Mouse (Mus musculus) stomach, embryonic 15.5 days (tissue): ENCODE results near the gene B4galnt1. TPM values are rescaled to one million over a fixed set of nuclear protein-coding genes. Genes with fewer than 3 reads are reported as not detected.
A peak's percentile ranks its signal among the peaks of the same experiment; 100 is the strongest.
"Not testable (repeated sequence)": the region's sequence is repeated elsewhere in the genome, so short reads cannot be mapped to it uniquely, and the experiment has no call there.

Source experiments
- ATAC-seq: fragments of 200-750 bp; cut with Nextera tagmentation; 2 replicates; pipeline ENCODE4 v1.8.0; 2017; ENCODE audit warnings: low read depth, moderate number of reproducible peaks, moderate TSS enrichment; ENCODE audit not compliant: insufficient read depth, low FRiP score
- H3K27ac ChIP-seq: fragments of 300-500 bp; sonication (generic); 2 replicates; pipeline ENCODE4 v1.5.1; 2015; ENCODE audit warnings: mild to moderate bottlenecking, inconsistent platforms
- H3K27me3 ChIP-seq: fragments of 300-500 bp; sonication (generic); replicated peaks from 2 replicates; pipeline ENCODE4 v1.6.1; 2015; ENCODE audit warnings: inconsistent platforms
- H3K36me3 ChIP-seq: fragments of 300-500 bp; sonication (generic); 2 replicates; pipeline ENCODE4 v1.6.1; 2015; ENCODE audit warnings: inconsistent platforms
- H3K4me1 ChIP-seq: fragments of 300-500 bp; sonication (generic); 2 replicates; pipeline ENCODE4 v1.6.1; 2015; ENCODE audit warnings: inconsistent platforms
- H3K4me2 ChIP-seq: fragments of 300-500 bp; sonication (generic); 2 replicates; pipeline ENCODE4 v1.6.1; 2015; ENCODE audit warnings: mild to moderate bottlenecking, inconsistent platforms
- H3K4me3 ChIP-seq: fragments of 300-500 bp; sonication (generic); replicated peaks from 2 replicates; pipeline ENCODE4 v1.5.1; 2015; ENCODE audit warnings: inconsistent platforms
- H3K9ac ChIP-seq: fragments of 300-500 bp; sonication (generic); 2 replicates; pipeline ENCODE4 v1.6.1; 2015; ENCODE audit warnings: inconsistent platforms
- H3K9me3 ChIP-seq: fragments of 300-500 bp; sonication (generic); 2 replicates; pipeline ENCODE4 v1.6.1; 2016; ENCODE audit warnings: inconsistent platforms
- WGBS: fragments of 180-500 bp; shearing (Covaris S2); methylation state at CpG from one replicate; pipeline ENCODE4 v1.1.7; 2015; 5-methylcytosine and 5-hydroxymethylcytosine counted together
- polyA plus RNA-seq: library from polyadenylated mRNA; unstranded; fragments of >200 nt; fragmentation: Nextera tagmentation; extraction: Ambion mirVana; gene quantifications from 2 replicates; pipeline ENCODE4 v1.2.1, GENCODE M21; 2015

B4galnt1 gene
- polyA plus RNA-seq, 1 experiment from 2014 or later: 29.4 TPM

DNA sequence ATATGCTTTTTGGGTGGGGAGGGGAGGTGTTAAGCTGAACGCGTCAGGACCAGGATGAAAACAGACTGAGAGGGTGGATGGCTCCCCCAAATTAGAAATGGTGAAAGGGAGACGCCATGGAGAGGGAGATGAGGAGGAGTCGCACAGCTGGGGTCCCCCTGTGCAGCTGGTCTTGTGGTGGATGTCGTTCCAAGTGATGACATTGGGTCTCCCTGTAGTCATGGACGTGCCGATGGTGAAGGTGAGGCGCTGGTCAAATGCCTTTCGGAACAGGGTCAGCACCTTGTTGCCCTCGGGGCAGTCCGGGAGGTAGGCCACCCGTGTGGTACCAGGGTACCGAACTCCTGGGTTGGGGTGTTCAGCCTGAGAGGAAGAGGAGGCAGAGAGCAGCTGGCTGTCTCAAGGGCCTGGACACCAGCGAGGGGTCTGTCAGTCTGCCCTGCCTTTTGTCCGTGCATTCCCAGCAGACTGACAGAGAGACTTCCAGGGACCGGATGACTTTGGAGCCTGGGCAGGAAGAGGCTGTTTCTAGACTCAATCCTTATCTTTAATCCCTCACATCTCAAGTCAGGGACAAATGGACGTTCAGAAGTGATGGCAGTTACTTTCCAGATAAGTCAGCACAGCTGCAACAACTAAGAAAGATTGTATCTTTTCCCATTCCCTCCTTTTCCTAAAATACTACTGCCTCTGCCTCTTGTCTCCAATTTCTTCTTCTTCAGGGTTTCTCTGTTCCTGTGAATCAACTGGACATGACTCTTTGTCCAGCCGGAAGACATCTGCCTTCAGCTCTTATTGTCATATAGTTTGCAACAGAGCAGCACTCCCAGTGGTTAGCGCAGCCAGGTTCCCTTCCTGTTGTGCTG, 26.4 kb downstream of the B4galnt1 start:
- WGBS: 76% methylated on average over 19 of the region's 19 CpGs
- Histone ChIP-seq H3K27me3 (no peaks in the 10 kb centered on the region), H3K4me3 (no peak overlapping the region), H3K36me3 (peaks cover 20% of the 10 kb centered on the region), H3K4me1 (peaks cover 43% of the 10 kb centered on the region), H3K27ac (peak overlapping the region; percentile 94), H3K4me2 (no peak overlapping the region), H3K9ac (no peak overlapping the region), H3K9me3 (no peaks in the 10 kb centered on the region)
- no peak for ATAC-seq

GRCm38 (mm10) chr10:127192057-127192328, 27.0 kb downstream of the B4galnt1 start:
- peaks cover 46% of the 10 kb centered on the region for H3K4me1 ChIP-seq
- ATAC-seq, H3K9ac ChIP-seq, H3K4me3 ChIP-seq, H3K27me3 ChIP-seq, H3K27ac ChIP-seq, H3K4me2 ChIP-seq, H3K9me3 ChIP-seq: not testable (repeated sequence)
- 93% methylated on average over 1 of the region's 1 CpGs for WGBS
- peaks cover 15% of the 10 kb centered on the region for H3K36me3 ChIP-seq

DNA sequence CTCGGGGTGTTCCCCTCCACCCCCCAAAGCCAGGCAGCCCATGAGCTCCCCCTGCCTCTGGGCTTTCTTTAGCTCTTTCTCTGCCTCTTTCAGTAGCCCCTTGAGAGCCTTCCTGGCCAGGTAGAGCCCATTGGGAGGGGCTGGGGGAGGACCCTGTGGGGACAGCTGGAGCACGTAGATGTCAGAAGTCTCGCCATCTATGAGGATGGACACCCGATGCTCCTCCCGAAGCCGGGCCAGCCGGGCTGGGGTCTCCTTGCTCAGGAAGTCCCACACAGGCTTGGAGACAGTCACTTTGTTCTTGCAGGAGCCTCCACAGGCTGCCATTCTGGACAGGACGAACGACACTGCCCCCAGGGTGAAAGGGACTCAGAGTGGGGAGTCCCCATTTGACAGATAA, 28.0 kb downstream of the B4galnt1 start:
- Histone ChIP-seq H3K9me3 (no peaks in the 10 kb centered on the region), H3K9ac (no peak overlapping the region), H3K27me3 (no peaks in the 10 kb centered on the region), H3K4me3 (no peak overlapping the region), H3K4me1 (peaks cover 46% of the 10 kb centered on the region), H3K36me3 (peaks cover 18% of the 10 kb centered on the region), H3K4me2 (no peak overlapping the region), H3K27ac (no peak overlapping the region)
- ATAC-seq: no peak
- 79% methylated on average over 9 of the region's 9 CpGs for WGBS

- Histone ChIP-seq H3K9me3 (no peaks in the 10 kb centered on the region), H3K27me3 (no peaks in the 10 kb centered on the region), H3K4me3 (peak overlapping the region; percentile 97), H3K36me3 (peaks cover 25% of the 10 kb centered on the region), H3K27ac (peak overlapping the region; percentile 94), H3K9ac (peak overlapping the region; percentile 74), H3K4me1 (peaks cover 36% of the 10 kb centered on the region), H3K4me2 (peak overlapping the region; percentile 96)
- WGBS: 9% methylated on average over 22 of the region's 22 CpGs
- ATAC-seq: 0 out of 2 replicates have a peak, but pooled peaks have one; percentile 29
Observed at GRCm38 (mm10) chr10:127194428-127195327, 29.7 kb downstream of the B4galnt1 start.

GRCm38 (mm10) chr10:127195328-127196129, 30.5 kb downstream of the B4galnt1 start, which contains the start of gene Dtx3:
Dtx3 (minus strand) TSS chr10:127195728.
- ATAC-seq: peak; percentile 37; the same call in 1 of the 2 replicates
- H3K4me3 ChIP-seq: peak within 1 kb of the TSS; percentile 97
- WGBS: under 1% methylated on average over 37 of the region's 47 CpGs
- no peaks in the 10 kb centered on the region for H3K27me3 ChIP-seq
- peaks cover 30% of the 10 kb centered on the region for H3K36me3 ChIP-seq
- peak within 1 kb of the TSS; percentile 74 for H3K9ac ChIP-seq
- peaks cover 27% of the 10 kb centered on the region for H3K4me1 ChIP-seq
- H3K9me3 ChIP-seq: no peaks in the 10 kb centered on the region
- peak within 1 kb of the TSS; percentile 96 for H3K4me2 ChIP-seq
- H3K27ac ChIP-seq: peak within 1 kb of the TSS; percentile 94

- H3K36me3 ChIP-seq: peaks cover 31% of the 10 kb centered on the region
- WGBS: 13% methylated on average over 5 of the region's 5 CpGs
- ATAC-seq: peak; percentile 80
- no peaks in the 10 kb centered on the region for H3K27me3 ChIP-seq
- H3K9ac ChIP-seq: no peak overlapping the region
- H3K4me2 ChIP-seq: peak overlapping the region; percentile 96
- no peaks in the 10 kb centered on the region for H3K9me3 ChIP-seq
- peak overlapping the region; percentile 94 for H3K27ac ChIP-seq
- peak overlapping the region; percentile 97 for H3K4me3 ChIP-seq
- peaks cover 19% of the 10 kb centered on the region for H3K4me1 ChIP-seq
Observed at GRCm38 (mm10) chr10:127196392-127196791, 31.4 kb downstream of the B4galnt1 start.

DNA sequence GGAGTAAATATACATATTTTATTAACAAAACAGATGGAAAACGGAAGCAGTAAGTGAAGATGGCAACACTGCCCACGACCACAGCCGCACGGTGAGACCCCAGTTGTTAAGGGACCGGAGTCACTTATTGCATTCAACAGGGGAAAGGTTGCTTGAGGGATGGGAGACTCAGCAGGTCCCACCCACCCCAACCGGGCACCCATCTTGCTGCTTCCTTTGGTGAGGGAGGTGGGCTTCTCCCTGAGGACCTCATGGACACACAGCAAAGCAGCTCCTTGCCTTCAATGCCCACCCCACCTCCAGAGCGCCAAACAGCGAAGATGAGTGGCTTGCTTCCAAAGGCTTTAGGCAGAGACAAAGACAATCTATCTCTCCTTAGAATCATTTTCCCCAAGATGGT, 32.1 kb downstream of the B4galnt1 start:
- no peaks in the 10 kb centered on the region for H3K9me3 ChIP-seq
- H3K4me2 ChIP-seq: no peak overlapping the region
- H3K27me3 ChIP-seq: no peaks in the 10 kb centered on the region
- WGBS: 89% methylated on average over 8 of the region's 8 CpGs
- H3K4me1 ChIP-seq: peaks cover 18% of the 10 kb centered on the region
- ATAC-seq: no peak
- no peak overlapping the region for H3K4me3 ChIP-seq
- H3K36me3 ChIP-seq: peaks cover 31% of the 10 kb centered on the region
- H3K9ac ChIP-seq: no peak overlapping the region
- H3K27ac ChIP-seq: peak overlapping the region; percentile 48

GRCm38 (mm10) chr10:127197505-127198110, 32.6 kb downstream of the B4galnt1 start:
- no peaks in the 10 kb centered on the region for H3K9me3 ChIP-seq
- no peak overlapping the region for H3K9ac ChIP-seq
- H3K4me2 ChIP-seq: no peak overlapping the region
- H3K4me3 ChIP-seq: no peak overlapping the region
- no peak for ATAC-seq
- peaks cover 14% of the 10 kb centered on the region for H3K4me1 ChIP-seq
- WGBS: 80% methylated on average over 11 of the region's 11 CpGs
- no peaks in the 10 kb centered on the region for H3K27me3 ChIP-seq
- peaks cover 28% of the 10 kb centered on the region for H3K36me3 ChIP-seq
- H3K27ac ChIP-seq: no peak overlapping the region

GRCm38 (mm10) chr10:127198492-127198891, 33.5 kb downstream of the B4galnt1 start:
- WGBS: 43% methylated on average over 2 of the region's 2 CpGs
- H3K4me1 ChIP-seq: peaks cover 14% of the 10 kb centered on the region
- H3K4me3 ChIP-seq: no peak overlapping the region
- no peak overlapping the region for H3K9ac ChIP-seq
- no peak overlapping the region for H3K4me2 ChIP-seq
- H3K9me3 ChIP-seq: no peaks in the 10 kb centered on the region
- peaks cover 29% of the 10 kb centered on the region for H3K36me3 ChIP-seq
- H3K27ac ChIP-seq: no peak overlapping the region
- H3K27me3 ChIP-seq: no peaks in the 10 kb centered on the region
- no peak for ATAC-seq

- H3K9ac ChIP-seq: no peak overlapping the region
- ATAC-seq: no peak
- 78% methylated on average over 5 of the region's 5 CpGs for WGBS
Observed at GRCm38 (mm10) chr10:127199068-127199467, 34.0 kb downstream of the B4galnt1 start.

GRCm38 (mm10) chr10:127199474-127199873, 34.4 kb downstream of the B4galnt1 start:
- H3K9ac ChIP-seq: no peak overlapping the region
- H3K27me3 ChIP-seq: no peaks in the 10 kb centered on the region
- no peak for ATAC-seq
- no peak overlapping the region for H3K4me3 ChIP-seq
- H3K36me3 ChIP-seq: peaks cover 29% of the 10 kb centered on the region
- no peak overlapping the region for H3K4me2 ChIP-seq
- peaks cover 10% of the 10 kb centered on the region; the same call in 1 of the 2 replicates for H3K4me1 ChIP-seq
- no peak overlapping the region for H3K27ac ChIP-seq
- 85% methylated on average over 11 of the region's 11 CpGs for WGBS
- H3K9me3 ChIP-seq: no peaks in the 10 kb centered on the region

More at GRCm38 (mm10) chr10:127199068-127199467, 34.0 kb downstream of the B4galnt1 start:
- no peak overlapping the region for H3K4me3 ChIP-seq
- H3K27ac ChIP-seq: no peak overlapping the region
- H3K27me3 ChIP-seq: no peaks in the 10 kb centered on the region
- H3K36me3 ChIP-seq: peaks cover 29% of the 10 kb centered on the region
- peaks cover 14% of the 10 kb centered on the region for H3K4me1 ChIP-seq
- no peak overlapping the region for H3K4me2 ChIP-seq
- H3K9me3 ChIP-seq: no peaks in the 10 kb centered on the region
